Mouse (Mus musculus) embryonic facial prominence, embryonic 14.5 days (tissue): Measurements from ENCODE around the gene Lbhd2. TPM values are rescaled to one million over a fixed set of nuclear protein-coding genes. Genes with fewer than 3 reads are reported as not detected.
A peak's percentile ranks its signal among the peaks of the same experiment; 100 is the strongest.

Experiments
- ATAC-seq: fragments of 200-750 bp; cut with Nextera tagmentation; 2 replicates; pipeline ENCODE4 v1.8.0; 2017; ENCODE audit warnings: low read depth, moderate number of reproducible peaks, moderate TSS enrichment
- DNase-seq: peaks from one replicate; pipeline ENCODE4 v3.0.0-alpha.2; 2015; ENCODE audit warnings: low spot score
- H3K27ac ChIP-seq: fragments of 300-500 bp; sonication (generic); replicated peaks from 2 replicates; pipeline ENCODE4 v1.5.1; 2014; ENCODE audit warnings: low read depth, mild to moderate bottlenecking, low read length, moderate library complexity
- H3K27me3 ChIP-seq: fragments of 300-500 bp; sonication (generic); replicated peaks from 2 replicates; pipeline ENCODE4 v1.6.1; 2014; ENCODE audit warnings: low read length; ENCODE audit not compliant: control insufficient read depth, insufficient read depth
- H3K36me3 ChIP-seq: fragments of 300-500 bp; sonication (generic); 2 replicates; pipeline ENCODE4 v1.6.1; 2014; ENCODE audit warnings: low read length, mixed read lengths; ENCODE audit not compliant: control insufficient read depth, insufficient read depth
- H3K4me1 ChIP-seq: fragments of 300-500 bp; sonication (generic); 2 replicates; pipeline ENCODE4 v1.6.1; 2014; ENCODE audit warnings: antibody characterized with exemption, low read length; ENCODE audit not compliant: control insufficient read depth, insufficient read depth
- H3K4me2 ChIP-seq: fragments of 300-500 bp; sonication (generic); 2 replicates; pipeline ENCODE4 v1.6.1; 2014; ENCODE audit warnings: low read depth, mild to moderate bottlenecking, low read length, moderate library complexity, mixed read lengths
- H3K4me3 ChIP-seq: fragments of 300-500 bp; sonication (generic); 2 replicates; pipeline ENCODE4 v1.5.1; 2014; ENCODE audit warnings: low read depth, mild to moderate bottlenecking, low read length
- H3K9ac ChIP-seq: fragments of 300-500 bp; sonication (generic); 2 replicates; pipeline ENCODE4 v1.6.1; 2014; ENCODE audit warnings: low read depth, mild to moderate bottlenecking, low read length, moderate library complexity, mixed read lengths
- H3K9me3 ChIP-seq: fragments of 300-500 bp; sonication (generic); 2 replicates; pipeline ENCODE4 v1.6.1; 2016; ENCODE audit warnings: low read length; ENCODE audit not compliant: control insufficient read depth
- WGBS: fragments of 180-500 bp; shearing (Covaris S2); extraction: QIAGEN DNeasy Blood & Tissue Kit; methylation state at CpG from one replicate; pipeline ENCODE4 v1.1.7; 2014; 5-methylcytosine and 5-hydroxymethylcytosine counted together
- polyA plus RNA-seq: library from polyadenylated mRNA; unstranded; fragments of >200 nt; fragmentation: Nextera tagmentation; extraction: Ambion mirVana; gene quantifications from 2 replicates; pipeline ENCODE4 v1.2.1, GENCODE M21; 2014

Gene Lbhd2
- polyA plus RNA-seq, 1 experiment from 2014 or later, result 5.5 TPM

DNA sequence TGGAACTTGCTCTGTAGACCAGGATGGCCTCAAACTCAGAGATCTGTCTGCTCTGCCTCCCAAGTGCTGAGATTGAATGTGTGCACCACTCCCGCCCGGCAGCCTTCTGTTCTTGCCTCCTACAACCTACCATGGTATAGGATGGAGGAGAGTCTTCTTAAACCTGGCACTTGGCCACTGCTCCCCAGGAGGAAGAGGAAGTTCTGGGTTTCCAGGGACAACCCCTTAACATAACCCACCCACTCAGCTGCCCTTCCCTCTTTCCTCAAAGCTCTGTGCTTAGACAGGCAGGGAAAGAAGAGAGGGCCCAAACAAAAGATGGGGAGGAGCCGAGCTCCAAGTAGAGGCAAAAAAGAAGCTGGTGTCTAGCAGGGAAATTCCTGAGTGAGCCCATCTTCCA lies 34.9 kb downstream of the Lbhd2 start:
- Histone ChIP-seq H3K4me2 (no peak overlapping the region), H3K27ac (no peak overlapping the region)
- WGBS, result 70% methylated on average over 3 of the region's 3 CpGs

DNA sequence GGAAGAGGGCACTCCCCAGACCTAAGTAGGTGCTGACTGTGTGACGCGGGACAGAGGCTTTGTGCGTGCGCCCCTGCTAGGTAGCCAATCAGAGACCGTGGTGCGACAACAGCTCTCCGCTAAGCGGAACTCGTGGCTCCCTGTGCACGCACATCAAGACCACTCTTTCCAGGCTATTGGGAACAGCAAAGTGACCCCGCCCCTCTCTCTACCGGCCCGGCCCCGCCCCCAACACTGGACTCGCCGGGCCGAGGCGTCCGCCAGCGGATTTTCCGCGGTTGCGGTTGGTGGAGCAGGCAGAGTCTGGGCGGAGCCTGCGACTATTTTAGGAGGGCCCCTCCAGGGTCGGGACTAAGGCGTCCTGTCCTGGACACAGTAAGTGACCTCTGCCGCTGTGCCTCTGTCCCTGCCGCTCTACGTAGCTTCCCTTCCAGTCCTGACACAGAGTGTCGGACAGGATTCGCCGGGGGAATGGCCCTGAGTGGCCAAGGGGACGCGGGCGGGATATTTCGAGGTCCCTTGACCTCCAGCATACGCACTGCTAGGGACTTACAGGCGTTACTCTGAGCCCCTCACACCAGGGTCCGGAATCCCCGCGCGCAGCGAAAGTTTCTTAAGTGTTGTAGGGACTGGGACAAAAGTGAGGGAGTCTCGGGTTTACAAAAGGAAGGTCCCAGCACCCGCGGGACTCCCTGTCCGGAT lies 35.9 kb downstream of the Lbhd2 start, which contains the start of gene Tnfaip2:
TSS of gene Tnfaip2 (plus strand) at position 161 of the 702 bp plus-strand sequence.
- H3K27me3 ChIP-seq, result peaks cover 65% of the 10 kb centered on the region
- ATAC-seq (peak; percentile 68), DNase-seq (peak; percentile 81)
- peak within 1 kb of the TSS; percentile 54; the same call in 1 of the 2 replicates for H3K27ac ChIP-seq
- no peaks in the 10 kb centered on the region for H3K36me3 ChIP-seq
- under 1% methylated on average over 45 of the region's 48 CpGs for WGBS
- peak within 1 kb of the TSS; percentile 72 for H3K4me2 ChIP-seq
- H3K4me1 ChIP-seq, result peaks cover 10% of the 10 kb centered on the region; the same call in 1 of the 2 replicates
- H3K4me3 ChIP-seq, result peak within 1 kb of the TSS; percentile 40
- peak within 1 kb of the TSS; percentile 57 for H3K9ac ChIP-seq
- no peaks in the 10 kb centered on the region for H3K9me3 ChIP-seq

More for the DNA sequence above, 34.9 kb downstream of the Lbhd2 start:
- Histone ChIP-seq H3K4me3 (no peak overlapping the region), H3K9ac (no peak overlapping the region), H3K9me3 (no peaks in the 10 kb centered on the region), H3K36me3 (no peaks in the 10 kb centered on the region), H3K4me1 (peaks cover 10% of the 10 kb centered on the region; the same call in 1 of the 2 replicates), H3K27me3 (peaks cover 56% of the 10 kb centered on the region)
- ATAC-seq (no peak), DNase-seq (no peak)

DNA sequence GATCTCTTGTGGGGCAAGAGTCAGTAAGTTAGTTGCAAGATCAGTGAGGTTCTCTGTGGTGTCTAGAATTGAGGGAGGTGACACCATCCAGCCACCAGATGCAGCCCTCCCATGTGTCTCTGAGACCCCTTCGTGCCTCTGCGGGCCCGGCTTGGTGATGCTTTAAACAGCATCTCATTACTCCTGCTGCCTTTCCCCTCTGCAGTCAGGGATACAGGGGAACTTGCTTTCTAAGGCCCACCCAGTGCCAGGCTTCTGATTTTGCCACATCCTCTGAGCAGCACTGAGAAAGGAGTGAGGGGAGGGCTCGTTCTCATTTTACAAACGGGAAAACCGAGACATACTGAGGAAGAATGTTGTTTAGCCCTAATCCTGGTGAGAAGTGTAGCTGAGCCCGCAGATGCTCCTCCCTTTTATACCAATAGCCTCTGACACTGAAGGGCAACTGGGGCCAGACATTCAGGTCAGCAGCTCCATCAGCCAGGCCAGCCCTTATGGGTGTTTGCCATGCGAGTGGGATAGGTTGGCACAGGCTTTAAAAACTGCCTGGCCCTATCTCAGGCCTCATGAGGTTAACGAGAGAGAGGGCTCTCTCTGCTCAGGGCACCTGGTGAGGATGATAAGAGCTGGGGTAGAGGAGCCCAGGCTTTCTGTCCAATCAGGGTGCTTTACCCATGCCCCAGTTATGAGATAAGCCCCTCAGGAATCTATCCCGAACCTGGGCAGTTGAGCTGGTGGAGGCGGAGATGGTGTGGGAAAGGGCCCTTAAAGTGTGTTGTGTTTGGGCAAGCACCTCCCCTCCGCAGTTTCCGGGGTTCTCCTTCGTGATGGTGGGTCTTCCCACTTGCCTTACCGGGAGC lies 36.6 kb downstream of the Lbhd2 start:
- ATAC-seq (no peak), DNase-seq (no peak)
- Histone ChIP-seq H3K9me3 (no peaks in the 10 kb centered on the region), H3K36me3 (no peaks in the 10 kb centered on the region), H3K27me3 (peaks cover 70% of the 10 kb centered on the region), H3K4me1 (peaks cover 10% of the 10 kb centered on the region), H3K4me2 (peak overlapping the region; percentile 72), H3K27ac (peak overlapping the region; percentile 54; the same call in 1 of the 2 replicates), H3K9ac (peak overlapping the region; percentile 57), H3K4me3 (peak overlapping the region; percentile 40)
- WGBS, result 24% methylated on average over 15 of the region's 15 CpGs

DNA sequence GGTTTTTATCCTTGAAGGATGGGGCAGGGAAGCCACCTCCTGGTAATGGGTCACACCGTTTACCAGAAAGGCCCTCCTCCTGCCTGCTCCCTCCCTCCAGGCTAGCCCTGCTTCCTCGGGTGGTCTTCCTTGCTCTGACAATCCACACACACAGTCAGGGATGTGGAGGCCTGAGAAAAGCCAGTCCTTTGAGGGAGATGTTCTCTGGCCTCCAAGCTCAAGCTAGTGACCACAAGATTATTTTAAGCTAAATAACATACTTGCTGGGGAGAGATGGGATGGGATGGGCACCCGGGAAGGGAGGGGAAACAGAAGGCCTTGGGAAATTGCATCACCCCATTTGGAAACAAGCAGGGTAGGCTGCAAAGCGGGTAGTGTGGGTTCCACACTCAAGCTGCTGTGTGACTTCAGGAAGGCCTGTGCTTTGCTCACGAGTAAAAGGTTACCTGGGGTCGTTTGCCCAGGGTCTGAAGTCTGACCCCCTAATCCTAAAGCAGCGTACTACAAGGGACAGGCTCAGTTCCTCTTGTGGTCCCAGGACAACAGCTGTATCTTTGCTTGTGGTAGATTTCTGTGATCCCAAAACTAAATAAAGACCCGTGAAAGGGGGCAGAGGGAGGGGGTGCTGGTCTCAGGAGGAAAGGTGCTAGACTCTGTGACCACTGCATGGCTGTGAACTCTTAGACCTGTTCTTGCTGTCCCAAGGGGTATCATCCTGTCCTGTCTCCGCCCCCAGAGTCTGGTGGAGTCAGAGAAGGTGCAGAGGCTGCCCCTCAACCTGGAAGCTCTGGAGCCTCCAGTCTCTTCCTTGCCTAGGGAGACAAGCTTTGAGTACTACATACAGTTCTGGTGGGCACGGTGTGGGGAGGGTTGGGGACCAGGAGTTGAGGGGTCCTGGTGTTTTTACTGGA lies 37.6 kb downstream of the Lbhd2 start:
- no peaks in the 10 kb centered on the region for H3K36me3 ChIP-seq
- DNase-seq (no peak), ATAC-seq (no peak)
- H3K27me3 ChIP-seq, result peaks cover 79% of the 10 kb centered on the region
- no peak overlapping the region for H3K9ac ChIP-seq
- WGBS, result 35% methylated on average over 10 of the region's 10 CpGs
- no peaks in the 10 kb centered on the region for H3K9me3 ChIP-seq
- H3K4me2 ChIP-seq, result peak overlapping the region; percentile 72
- no peak overlapping the region for H3K27ac ChIP-seq
- peak overlapping the region; percentile 40; the same call in 1 of the 2 replicates for H3K4me3 ChIP-seq
- H3K4me1 ChIP-seq, result peaks cover 16% of the 10 kb centered on the region

DNA sequence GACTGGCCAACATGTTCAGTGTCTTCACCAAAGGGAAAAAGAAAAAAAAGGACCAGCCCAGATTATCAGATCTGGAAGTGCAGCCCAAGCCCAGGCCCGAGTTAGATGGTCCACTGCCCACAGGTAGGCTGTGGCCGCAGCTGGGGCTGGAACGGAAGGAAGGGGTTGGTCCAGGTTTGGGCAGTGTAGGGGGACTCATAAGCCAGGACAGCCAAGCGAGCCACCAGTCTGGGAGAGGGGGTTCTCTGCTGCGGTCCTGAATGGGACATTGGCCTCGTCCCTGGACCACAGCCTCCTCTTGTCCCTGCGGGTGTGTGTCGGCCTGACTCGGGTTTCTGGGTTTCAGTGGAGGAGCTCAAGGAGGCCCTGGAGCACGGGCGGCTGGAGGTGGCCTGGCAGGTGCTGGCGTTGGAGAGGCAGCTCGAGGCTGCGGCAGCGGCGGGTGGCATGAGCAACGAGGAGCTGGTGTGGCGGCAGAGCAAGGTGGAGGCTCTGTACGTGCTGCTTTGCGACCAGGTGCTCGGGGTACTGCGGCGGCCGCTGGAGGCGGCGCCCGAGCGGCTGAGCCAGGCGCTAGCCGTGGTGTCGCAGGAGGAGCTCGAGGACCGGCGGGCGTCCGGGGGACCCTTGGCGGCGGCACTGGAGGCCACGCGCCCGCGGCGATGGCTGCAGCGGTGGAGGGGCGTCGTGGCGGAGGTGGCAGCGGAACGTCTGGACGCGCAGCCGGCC lies 38.7 kb downstream of the Lbhd2 start:
- Histone ChIP-seq H3K4me1 (peaks cover 25% of the 10 kb centered on the region), H3K4me2 (peak overlapping the region; percentile 50), H3K27me3 (peaks cover 90% of the 10 kb centered on the region), H3K36me3 (no peaks in the 10 kb centered on the region), H3K27ac (no peak overlapping the region), H3K9ac (peak overlapping the region; percentile 34; the same call in 1 of the 2 replicates), H3K4me3 (peak overlapping the region; percentile 32), H3K9me3 (no peaks in the 10 kb centered on the region)
- ATAC-seq (no peak), DNase-seq (no peak)
- WGBS, result 11% methylated on average over 18 of the region's 52 CpGs

DNA sequence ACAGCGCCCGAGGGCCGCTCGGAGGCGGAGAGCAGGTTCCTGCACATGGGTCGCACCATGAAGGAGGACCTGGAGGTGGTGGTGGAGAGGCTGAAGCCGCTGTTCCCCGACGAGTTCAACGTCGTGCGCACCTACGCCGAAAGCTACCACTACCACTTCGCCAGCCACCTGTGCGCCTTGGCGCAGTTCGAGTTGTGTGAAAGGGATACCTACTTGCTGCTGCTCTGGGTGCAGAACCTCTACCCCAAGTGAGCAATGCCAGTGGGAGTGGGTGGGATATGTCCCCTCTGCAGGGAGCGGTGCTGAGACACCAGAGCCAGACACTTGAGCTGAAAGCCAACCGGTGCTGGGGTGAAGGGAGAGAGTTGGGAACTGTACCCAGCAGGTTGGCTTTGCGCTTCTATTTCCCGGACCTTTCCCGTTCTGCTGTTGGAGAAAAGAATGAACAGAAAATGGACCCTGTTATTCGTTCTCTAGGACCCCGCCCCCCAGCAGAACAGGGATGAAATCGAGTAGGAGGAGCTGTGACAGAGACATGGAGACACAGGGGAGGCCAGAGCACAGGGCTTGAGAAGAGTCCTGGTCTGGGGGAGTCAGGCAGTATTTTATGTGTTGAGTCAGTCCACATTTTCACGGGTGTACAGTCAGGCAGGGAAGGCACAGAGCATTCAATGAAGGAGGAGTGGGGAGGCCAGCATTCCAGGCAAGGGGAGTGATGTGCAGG lies 39.4 kb downstream of the Lbhd2 start:
- H3K27ac ChIP-seq, result no peak overlapping the region
- peaks cover 95% of the 10 kb centered on the region for H3K27me3 ChIP-seq
- DNase-seq (no peak), ATAC-seq (no peak)
- H3K4me2 ChIP-seq, result peak overlapping the region; percentile 50
- H3K4me3 ChIP-seq, result peak overlapping the region; percentile 32
- H3K9ac ChIP-seq, result peak overlapping the region; percentile 34; the same call in 1 of the 2 replicates
- H3K9me3 ChIP-seq, result no peaks in the 10 kb centered on the region
- H3K36me3 ChIP-seq, result no peaks in the 10 kb centered on the region
- 9% methylated on average over 21 of the region's 27 CpGs for WGBS
- H3K4me1 ChIP-seq, result peaks cover 25% of the 10 kb centered on the region

DNA sequence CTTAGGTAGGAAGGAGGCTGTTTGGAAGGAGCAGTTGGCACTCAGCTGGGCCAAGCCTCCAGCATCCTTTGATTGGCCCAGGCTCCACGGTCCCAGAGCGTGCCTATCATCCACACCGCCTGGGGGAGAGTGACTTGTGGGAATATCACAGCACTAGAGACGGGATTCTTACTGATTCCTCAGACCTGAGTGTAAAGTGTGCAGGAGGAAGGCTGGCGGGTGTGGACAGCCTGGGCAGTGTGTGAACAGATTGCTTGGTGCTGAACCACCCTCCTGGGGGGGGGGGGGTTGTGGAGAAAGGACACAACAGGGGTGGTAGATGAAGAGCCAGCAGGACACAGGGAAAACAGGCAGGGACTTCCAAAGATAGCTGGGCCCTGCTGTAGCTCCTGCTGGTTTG lies 40.1 kb downstream of the Lbhd2 start:
- Histone ChIP-seq H3K27me3 (peaks cover 90% of the 10 kb centered on the region), H3K27ac (no peak overlapping the region), H3K9ac (no peak overlapping the region), H3K36me3 (no peaks in the 10 kb centered on the region), H3K4me3 (no peak overlapping the region), H3K4me2 (no peak overlapping the region), H3K4me1 (peaks cover 25% of the 10 kb centered on the region), H3K9me3 (no peaks in the 10 kb centered on the region)
- ATAC-seq (no peak), DNase-seq (no peak)
- 34% methylated on average over 5 of the region's 5 CpGs for WGBS
